Mouse (Mus musculus) E14TG2a.4 (cell line): Measurements from ENCODE around the gene Dock2.
A peak's percentile ranks its signal among the peaks of the same experiment; 100 is the strongest.

Experiments used
- H3K27me3 ChIP-seq: 2 replicates; pipeline ENCODE4 v1.6.1; 2014; ENCODE audit warnings: low read length, control low read depth; ENCODE audit not compliant: insufficient read depth
- H3K36me3 ChIP-seq: 2 replicates; pipeline ENCODE4 v1.6.1; 2014; ENCODE audit warnings: low read length, control low read depth; ENCODE audit not compliant: insufficient read depth
- H3K4me1 ChIP-seq: replicated peaks from 2 replicates; pipeline ENCODE4 v1.6.1; 2014; ENCODE audit warnings: low read depth, low read length, control low read depth
- H3K4me3 ChIP-seq: replicated peaks from 2 replicates; pipeline ENCODE4 v1.5.1; 2014; ENCODE audit warnings: mild to moderate bottlenecking, low read length
- H3K9me3 ChIP-seq: 2 replicates; pipeline ENCODE4 v1.6.1; 2014; ENCODE audit warnings: low read length, control low read depth
- CTCF ChIP-seq: conservative IDR thresholded peaks from 2 replicates; pipeline ENCODE4 v1.5.1; 2014; ENCODE audit warnings: low read length
- NANOG ChIP-seq: IDR thresholded peaks from 2 replicates; pipeline ENCODE4 v1.6.1; 2014; ENCODE audit warnings: borderline replicate concordance, low read length, mixed read lengths
- POU5F1 ChIP-seq: IDR thresholded peaks from 2 replicates; pipeline ENCODE4 v1.6.1; 2014; ENCODE audit warnings: low read length, borderline replicate concordance

Gene Dock2

DNA sequence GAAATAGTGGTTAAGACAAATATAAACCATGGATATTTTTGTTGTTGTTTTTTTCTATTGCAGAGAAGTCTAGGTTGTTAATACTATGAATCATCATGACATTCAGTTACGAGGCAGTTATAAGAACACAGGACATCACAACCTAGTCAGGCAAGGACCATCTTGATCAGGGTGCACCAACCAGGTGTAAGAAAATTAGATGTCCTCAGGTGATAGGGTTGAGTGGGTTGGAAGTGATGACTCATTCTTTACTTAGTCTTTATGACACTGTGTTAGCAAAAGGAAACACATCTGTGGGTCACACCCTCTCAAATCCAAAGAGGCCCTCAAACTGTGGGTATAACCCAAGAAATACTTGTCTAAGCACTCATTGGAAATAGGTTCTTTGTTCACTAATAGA, 277.3 kb downstream of the Dock2 start:
- Histone ChIP-seq H3K27me3 (no peaks in the 10 kb centered on the region), H3K36me3 (no peaks in the 10 kb centered on the region), H3K4me3 (no peak overlapping the region), H3K9me3 (no peaks in the 10 kb centered on the region), H3K4me1 (no peaks in the 10 kb centered on the region)
- TF ChIP-seq CTCF, result no peak
- no peak for TF ChIP-seq NANOG
- TF ChIP-seq POU5F1, result no peak

DNA sequence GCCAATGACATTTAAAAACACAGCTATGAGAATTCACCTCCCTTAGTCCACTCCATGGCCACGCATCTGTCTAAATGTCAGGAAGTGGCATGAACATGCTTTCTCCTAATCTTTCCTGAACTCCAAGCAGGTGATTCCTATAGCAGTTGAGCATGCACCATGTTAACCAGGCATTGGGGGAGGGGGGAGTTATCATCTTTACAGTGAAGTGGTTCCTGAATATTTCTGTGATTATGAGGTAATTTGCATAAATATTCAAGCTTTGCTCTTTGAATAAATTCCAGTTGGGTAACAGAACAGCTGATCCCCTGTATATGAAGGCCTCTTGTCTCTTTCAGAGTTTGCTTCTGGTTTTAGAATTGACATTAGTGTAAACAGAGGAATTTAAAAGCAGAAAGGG, 284.0 kb downstream of the Dock2 start:
- Histone ChIP-seq H3K9me3 (no peaks in the 10 kb centered on the region), H3K27me3 (no peaks in the 10 kb centered on the region), H3K36me3 (no peaks in the 10 kb centered on the region), H3K4me3 (no peak overlapping the region), H3K4me1 (peaks cover 17% of the 10 kb centered on the region)
- no peak for TF ChIP-seq NANOG
- no peak for TF ChIP-seq POU5F1
- TF ChIP-seq CTCF, result no peak

DNA sequence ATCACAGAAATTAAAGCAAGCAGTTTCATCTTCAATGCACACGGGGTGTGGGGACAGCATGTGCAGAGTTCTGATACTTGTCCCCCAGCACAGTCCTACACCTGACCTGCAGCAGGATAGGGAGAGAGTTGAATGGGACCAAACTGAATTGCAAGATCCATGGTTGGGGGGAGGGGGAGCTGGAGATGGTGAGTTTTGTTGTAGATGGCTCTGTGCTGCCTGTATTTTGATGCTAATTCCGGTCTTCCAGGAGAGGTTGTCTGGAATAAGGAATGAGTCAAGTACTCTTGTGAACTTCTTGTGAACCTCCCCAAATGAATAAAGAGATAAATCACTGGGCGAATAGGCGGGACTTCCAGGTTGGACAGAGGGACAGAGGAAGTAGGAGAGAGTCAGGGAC, 289.0 kb downstream of the Dock2 start:
- Histone ChIP-seq H3K4me3 (peak overlapping the region; percentile 54), H3K36me3 (no peaks in the 10 kb centered on the region), H3K27me3 (no peaks in the 10 kb centered on the region), H3K4me1 (peaks cover 32% of the 10 kb centered on the region), H3K9me3 (no peaks in the 10 kb centered on the region)
- TF ChIP-seq POU5F1 (no peak), NANOG (peak; percentile 84)

DNA sequence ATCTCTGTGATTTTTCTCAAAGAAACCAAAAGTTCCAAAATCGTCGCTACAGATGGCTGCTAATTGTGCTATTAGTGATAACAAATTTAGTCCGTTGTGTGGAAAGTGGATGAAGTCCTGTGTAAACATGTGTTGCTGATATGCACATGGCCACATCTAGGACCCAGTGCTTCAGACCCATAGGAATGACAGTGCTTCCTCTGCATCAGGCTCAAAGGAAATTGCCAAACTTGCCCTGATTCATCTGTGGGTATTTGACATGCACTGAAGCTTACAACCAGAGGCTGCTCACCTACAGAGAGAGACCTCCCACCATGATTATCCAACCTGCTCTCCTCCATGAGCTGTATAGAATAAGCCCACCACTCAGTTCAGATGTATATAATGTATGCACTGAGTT, 290.7 kb downstream of the Dock2 start:
- peaks cover 35% of the 10 kb centered on the region for H3K4me1 ChIP-seq
- no peaks in the 10 kb centered on the region for H3K36me3 ChIP-seq
- no peak for TF ChIP-seq POU5F1
- no peak for TF ChIP-seq CTCF
- no peak for TF ChIP-seq NANOG
- no peaks in the 10 kb centered on the region for H3K9me3 ChIP-seq
- no peak overlapping the region for H3K4me3 ChIP-seq
- no peaks in the 10 kb centered on the region for H3K27me3 ChIP-seq

GRCm38 (mm10) chr11:34492223-34492622, 291.5 kb downstream of the Dock2 start:
- Histone ChIP-seq H3K36me3 (no peaks in the 10 kb centered on the region), H3K4me1 (peaks cover 35% of the 10 kb centered on the region), H3K4me3 (no peak overlapping the region), H3K27me3 (no peaks in the 10 kb centered on the region), H3K9me3 (no peaks in the 10 kb centered on the region)
- TF ChIP-seq CTCF (no peak), NANOG (no peak), POU5F1 (no peak)

- Histone ChIP-seq H3K36me3 (no peaks in the 10 kb centered on the region), H3K4me1 (peaks cover 20% of the 10 kb centered on the region), H3K4me3 (no peak overlapping the region), H3K9me3 (peaks cover 22% of the 10 kb centered on the region), H3K27me3 (no peaks in the 10 kb centered on the region)
- TF ChIP-seq NANOG (no peak), CTCF (no peak), POU5F1 (no peak)
Measured at GRCm38 (mm10) chr11:34489548-34489947, 294.1 kb downstream of the Dock2 start.

DNA sequence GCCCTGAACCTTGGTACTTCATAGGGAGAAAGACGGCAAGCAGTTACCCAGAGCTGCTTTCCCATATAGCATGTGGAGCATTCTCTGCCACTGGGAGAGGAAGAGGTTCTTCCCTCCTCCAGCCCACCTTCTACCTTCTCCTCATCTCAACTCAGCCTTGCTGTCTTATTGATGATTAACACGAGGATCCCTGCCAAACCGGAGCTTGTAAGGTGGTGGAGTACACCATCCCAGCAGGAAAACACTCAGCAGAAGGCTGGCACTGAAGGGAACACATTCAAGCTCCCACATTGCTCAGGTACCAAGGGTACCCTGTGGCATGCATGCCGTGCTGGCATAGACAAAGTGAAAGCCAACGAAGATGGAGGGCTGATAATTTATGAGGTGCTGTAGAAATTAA, 304.4 kb downstream of the Dock2 start:
- Histone ChIP-seq H3K27me3 (0 out of 2 replicates have a peak, but pooled peaks cover 4% of the 10 kb centered on the region), H3K36me3 (no peaks in the 10 kb centered on the region), H3K9me3 (no peaks in the 10 kb centered on the region), H3K4me1 (no peaks in the 10 kb centered on the region), H3K4me3 (no peak overlapping the region)
- no peak for TF ChIP-seq NANOG

- Histone ChIP-seq H3K4me3 (no peak overlapping the region), H3K36me3 (no peaks in the 10 kb centered on the region), H3K9me3 (no peaks in the 10 kb centered on the region), H3K4me1 (no peaks in the 10 kb centered on the region), H3K27me3 (peaks cover 7% of the 10 kb centered on the region)
- TF ChIP-seq NANOG (no peak), CTCF (no peak), POU5F1 (no peak)
Measured at GRCm38 (mm10) chr11:34469792-34470191, 313.9 kb downstream of the Dock2 start.

DNA sequence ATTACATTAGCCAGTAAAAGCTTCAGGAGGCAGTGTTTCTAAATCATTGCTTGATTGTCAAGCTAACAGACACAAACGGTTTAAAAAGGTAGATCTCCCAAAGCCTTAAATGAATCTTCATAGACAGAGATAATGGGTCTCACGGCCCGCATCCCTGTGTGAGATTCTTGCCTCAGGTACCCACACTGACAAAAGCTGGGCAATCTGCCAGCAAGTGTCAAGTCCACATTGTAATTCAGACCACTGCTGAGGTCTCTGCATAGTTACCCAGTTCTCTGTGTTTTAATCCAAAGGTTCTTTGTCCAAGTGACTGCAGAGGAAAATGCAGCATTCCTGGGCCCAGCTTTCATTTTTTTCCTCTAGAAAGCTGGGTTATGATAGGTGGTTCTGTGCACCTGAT, 315.1 kb downstream of the Dock2 start:
- Histone ChIP-seq H3K4me3 (no peak overlapping the region), H3K4me1 (no peaks in the 10 kb centered on the region), H3K9me3 (no peaks in the 10 kb centered on the region), H3K36me3 (no peaks in the 10 kb centered on the region), H3K27me3 (peaks cover 7% of the 10 kb centered on the region)
- TF ChIP-seq NANOG (no peak), POU5F1 (no peak), CTCF (no peak)
